Mouse (Mus musculus) Patski (cell line): ENCODE data around the gene Pdxp. TPM values are rescaled to one million over a fixed set of nuclear protein-coding genes. Genes with fewer than 3 reads are reported as not detected.
"Not testable (repeated sequence)": the region's sequence is repeated elsewhere in the genome, so short reads cannot be mapped to it uniquely, and the experiment has no call there.

Source experiments
- ATAC-seq: fragments of 100-300 bp; one replicate; pipeline ENCODE4 v1.8.0; 2021
- CTCF ChIA-PET: fragments of 350-600 bp; sonication (Branson Sonifier 250); formaldehyde crosslinking; loops from one replicate; lab custom pipeline; 2022; ENCODE audit warnings: inconsistent platforms; lab: Charles Lee
- POLR2A ChIA-PET: fragments of 350-600 bp; sonication (Branson Sonifier 250); formaldehyde crosslinking; loops from one replicate; lab custom pipeline; 2022; ENCODE audit warnings: antibody characterized with exemption, inconsistent platforms; lab: Charles Lee
- DNase-seq: peaks from one replicate; pipeline ENCODE4 v3.0.0-alpha.2; 2011; ENCODE audit warnings: low read depth, low spot score
- H3K27me3 ChIP-seq: fragments of 371-371 bp; one replicate; pipeline ENCODE4 v1.5.1; 2021
- CTCF ChIP-seq: fragments of 100-300 bp; IDR thresholded peaks from one replicate; pipeline ENCODE4 v1.5.1; 2021
- in situ Hi-C: fragments of 300-500 bp; cut with MboI; formaldehyde crosslinking; loops from 3 replicates; pipeline ENCODE4 v1.11.1; 2018; ENCODE audit warnings: low pct_unique_long_range_greater_than_20kb, mixed read lengths
- polyA plus RNA-seq: library from polyadenylated mRNA; unstranded; gene quantifications from one replicate; pipeline ENCODE4 v1.2.3, GENCODE M21; 2021

Gene Pdxp
- polyA plus RNA-seq, 1 experiment from 2014 or later = 10.6 TPM

GRCm38 (mm10) chr15:78876991-78877809 lies 36.5 kb upstream of the Pdxp start, which contains the start of gene Gga1:
Gene Gga1 (plus strand): TSS chr15:78877190.
- DNase-seq (peak; percentile 91), ATAC-seq (peak; percentile 63)
- TF ChIP-seq CTCF = no peak
- POLR2A ChIA-PET = interaction anchor here (0.5 to 1.2 kb wide), 4 partner anchors 22 to 57 kb away, joined by 3 to 5 read pairs (median 3); partner anchors contain the start of genes Gm49510, Nol12 and Sh3bp1
- in situ Hi-C loops = no loop called here
- no peaks in the 10 kb centered on the region for H3K27me3 ChIP-seq
- CTCF ChIA-PET = interaction anchor here (0.9 to 1.2 kb wide), 2 partner anchors 43 to 53 kb away, joined by 3 to 5 read pairs; no protein-coding TSS in a partner anchor

- in situ Hi-C loops = no loop called here
- ChIA-PET CTCF (interaction anchor here (1.2 to 2.0 kb wide), 2 partner anchors 38 to 43 kb away, joined by 5 read pairs; no protein-coding TSS in a partner anchor), POLR2A (interaction anchor here (0.5 to 1.2 kb wide), 3 partner anchors 22 to 57 kb away, joined by 3 read pairs; partner anchors contain the start of genes Gm49510, Nol12 and Sh3bp1)
- ATAC-seq = no peak
- no peaks in the 10 kb centered on the region for H3K27me3 ChIP-seq
- no peak for TF ChIP-seq CTCF
- no peak for DNase-seq
Observed at GRCm38 (mm10) chr15:78877810-78878390, 35.8 kb upstream of the Pdxp start.

GRCm38 (mm10) chr15:78878792-78879516 lies 34.8 kb upstream of the Pdxp start:
- ChIA-PET POLR2A (interaction anchor here (1.0 kb wide), 1 partner anchor 24 kb away, joined by 3 read pairs; the partner anchor contains the start of gene Lgals2), CTCF (interaction anchor here (2.0 kb wide), 1 partner anchor 37 kb away, joined by 5 read pairs; no protein-coding TSS in a partner anchor)
- DNase-seq, H3K27me3 ChIP-seq, ATAC-seq, in situ Hi-C loops: not testable (repeated sequence)

- CTCF ChIA-PET = no interaction called here
- ATAC-seq (no peak), DNase-seq (no peak)
- TF ChIP-seq CTCF = no peak
- POLR2A ChIA-PET = no interaction called here
- H3K27me3 ChIP-seq = no peaks in the 10 kb centered on the region
- in situ Hi-C loops = no loop called here
Observed at GRCm38 (mm10) chr15:78880432-78880831, 33.3 kb upstream of the Pdxp start.

GRCm38 (mm10) chr15:78881828-78882227 lies 31.9 kb upstream of the Pdxp start:
- POLR2A ChIA-PET = no interaction called here
- DNase-seq (no peak), ATAC-seq (no peak)
- CTCF ChIA-PET = no interaction called here
- TF ChIP-seq CTCF = no peak
- no peaks in the 10 kb centered on the region for H3K27me3 ChIP-seq
- in situ Hi-C loops = no loop called here

GRCm38 (mm10) chr15:78889401-78889853 lies 24.3 kb upstream of the Pdxp start:
- DNase-seq (no peak), ATAC-seq (no peak)
- no peak for TF ChIP-seq CTCF
- CTCF ChIA-PET = interaction anchor here (1.5 to 2.1 kb wide), 2 partner anchors 14 to 23 kb away, joined by 4 to 8 read pairs; no protein-coding TSS in a partner anchor
- in situ Hi-C loops = no loop called here
- POLR2A ChIA-PET = interaction anchor here (0.8 kb wide), 1 partner anchor 9 kb away, joined by 4 read pairs; no protein-coding TSS in a partner anchor
- H3K27me3 ChIP-seq = no peaks in the 10 kb centered on the region

- ChIA-PET POLR2A (no interaction called here), CTCF (no interaction called here)
- in situ Hi-C loops = no loop called here
- DNase-seq = no peak
- no peak for TF ChIP-seq CTCF
- no peak for ATAC-seq
- H3K27me3 ChIP-seq = no peaks in the 10 kb centered on the region
Observed at GRCm38 (mm10) chr15:78892440-78892839, 21.3 kb upstream of the Pdxp start.

GRCm38 (mm10) chr15:78894726-78895125 lies 19.0 kb upstream of the Pdxp start:
- POLR2A ChIA-PET = interaction anchor here (0.6 kb wide), 3 partner anchors 10 to 1070 kb away, joined by 3 to 6 read pairs (median 3); no protein-coding TSS in a partner anchor
- CTCF ChIA-PET = no interaction called here

GRCm38 (mm10) chr15:78895741-78896140 lies 18.0 kb upstream of the Pdxp start:
- POLR2A ChIA-PET = no interaction called here
- CTCF ChIA-PET = no interaction called here
- no peak for TF ChIP-seq CTCF
- DNase-seq = no peak
- no peak for ATAC-seq
- no peaks in the 10 kb centered on the region for H3K27me3 ChIP-seq
- in situ Hi-C loops = no loop called here

More at GRCm38 (mm10) chr15:78894726-78895125, 19.0 kb upstream of the Pdxp start:
- no peak for TF ChIP-seq CTCF
- no peak for ATAC-seq
- in situ Hi-C loops = no loop called here
- DNase-seq = no peak
- H3K27me3 ChIP-seq = no peaks in the 10 kb centered on the region

- H3K27me3 ChIP-seq = no peaks in the 10 kb centered on the region
- DNase-seq (no peak), ATAC-seq (no peak)
- in situ Hi-C loops = no loop called here
- TF ChIP-seq CTCF = no peak
- ChIA-PET CTCF (no interaction called here), POLR2A (no interaction called here)
Observed at GRCm38 (mm10) chr15:78896149-78896548, 17.6 kb upstream of the Pdxp start.
